Mouse (Mus musculus) megakaryocyte, embryonic 14.5 days (primary cell): Measurements from ENCODE around the gene Olfr635. TPM values are rescaled to one million over a fixed set of nuclear protein-coding genes. Genes with fewer than 3 reads are reported as not detected.

ENCODE experiments used
- H3K27me3 ChIP-seq: replicated peaks from 2 replicates; pipeline ENCODE3; 2012; ENCODE audit warnings: inconsistent platforms
- H3K36me3 ChIP-seq: replicated peaks from 2 replicates; pipeline ENCODE3; 2012; ENCODE audit warnings: low read length, inconsistent platforms, mixed read lengths
- H3K4me1 ChIP-seq: 2 replicates; pipeline ENCODE4 v1.6.1; 2012; ENCODE audit warnings: inconsistent platforms
- H3K4me3 ChIP-seq: replicated peaks from 2 replicates; pipeline ENCODE3; 2012; ENCODE audit warnings: moderate library complexity, mild to moderate bottlenecking, inconsistent platforms
- H3K9me3 ChIP-seq: 2 replicates; pipeline ENCODE4 v1.6.1; 2012; ENCODE audit warnings: inconsistent platforms
- FLI1 ChIP-seq: IDR thresholded peaks from 2 replicates; pipeline ENCODE4 v1.6.1; 2012; ENCODE audit warnings: low read length, inconsistent platforms, mixed read lengths
- GATA1 ChIP-seq: IDR thresholded peaks from 3 replicates; pipeline ENCODE4 v1.6.1; 2012; ENCODE audit warnings: mixed read lengths, low read length, inconsistent platforms, borderline replicate concordance
- polyA plus RNA-seq: library from polyadenylated mRNA; stranded (reverse); fragments of >175 nt; gene quantifications from 2 replicates; pipeline ENCODE4 v1.2.3, GENCODE M21; 2012; ENCODE audit warnings: low replicate concordance; ENCODE audit not compliant: insufficient read depth

Gene Olfr635
- polyA plus RNA-seq, 1 experiment = not detected

- Histone ChIP-seq H3K27me3 (no peaks in the 10 kb centered on the region), H3K9me3 (no peaks in the 10 kb centered on the region), H3K4me3 (no peak overlapping the region), H3K36me3 (no peaks in the 10 kb centered on the region), H3K4me1 (no peaks in the 10 kb centered on the region)
- no peak for TF ChIP-seq FLI1
- no peak for TF ChIP-seq GATA1
These were observed 50.7 kb downstream of the Olfr635 start for GRCm38 (mm10) chr7:104021651-104022050.

GRCm38 (mm10) chr7:104025473-104025872, 54.5 kb downstream of the Olfr635 start, which contains the start of gene Olfr640:
Olfr640 (minus strand) TSS chr7:104025573.
- Histone ChIP-seq H3K36me3 (no peaks in the 10 kb centered on the region), H3K4me3 (no peak within 1 kb of the TSS), H3K9me3 (no peaks in the 10 kb centered on the region), H3K4me1 (no peaks in the 10 kb centered on the region), H3K27me3 (no peaks in the 10 kb centered on the region)
- TF ChIP-seq FLI1 (no peak), GATA1 (no peak)

GRCm38 (mm10) chr7:104026978-104027377, 56.0 kb downstream of the Olfr635 start:
- TF ChIP-seq GATA1 (no peak), FLI1 (no peak)
- no peak overlapping the region for H3K4me3 ChIP-seq
- no peaks in the 10 kb centered on the region for H3K36me3 ChIP-seq
- no peaks in the 10 kb centered on the region for H3K4me1 ChIP-seq
- no peaks in the 10 kb centered on the region for H3K27me3 ChIP-seq
- no peaks in the 10 kb centered on the region for H3K9me3 ChIP-seq

- no peaks in the 10 kb centered on the region for H3K4me1 ChIP-seq
- no peaks in the 10 kb centered on the region for H3K36me3 ChIP-seq
- H3K27me3 ChIP-seq = no peaks in the 10 kb centered on the region
- TF ChIP-seq FLI1 = no peak
- no peak for TF ChIP-seq GATA1
- H3K9me3 ChIP-seq = no peaks in the 10 kb centered on the region
- no peak within 1 kb of the TSS for H3K4me3 ChIP-seq
These were observed 64.2 kb downstream of the Olfr635 start, which contains the start of gene Olfr641 for GRCm38 (mm10) chr7:104035145-104035544. Olfr641 (plus strand) TSS chr7:104035445.

Other genes with a start within 250 kb of the Olfr635 start
- not detected in 2 replicates for gene Olfr628, start 240.8 kb upstream of the Olfr635 start, polyA plus RNA-seq
- not detected in 2 replicates for gene Olfr629, start 226.2 kb upstream of the Olfr635 start, polyA plus RNA-seq
- not detected in 2 replicates for gene Olfr630, start 213.8 kb upstream of the Olfr635 start, polyA plus RNA-seq
- gene Olfr69, start 199.6 kb upstream of the Olfr635 start, polyA plus RNA-seq = not detected in 2 replicates
- not detected in 2 replicates for gene Olfr68, start 191.5 kb upstream of the Olfr635 start, polyA plus RNA-seq
- not detected in 2 replicates for gene Olfr67, start 179.3 kb upstream of the Olfr635 start, polyA plus RNA-seq
- gene Hbb-bt, start 157.2 kb upstream of the Olfr635 start, polyA plus RNA-seq = 492 and 1,761 TPM in 2 replicates
- 423 and 663 TPM in 2 replicates for gene Hbb-bs, start 143.1 kb upstream of the Olfr635 start, polyA plus RNA-seq
- not detected in 2 replicates for gene Hbb-bh2, start 130.6 kb upstream of the Olfr635 start, polyA plus RNA-seq
- not detected in 2 replicates for gene Hbb-bh1, start 128.0 kb upstream of the Olfr635 start, polyA plus RNA-seq
- 3.6 TPM in 1 of 2 replicates, not detected in the other for gene Hbb-y, start 117.9 kb upstream of the Olfr635 start, polyA plus RNA-seq
- not detected in 2 replicates for gene Olfr66, start 84.9 kb upstream of the Olfr635 start, polyA plus RNA-seq
- gene Olfr64, start 76.7 kb upstream of the Olfr635 start, polyA plus RNA-seq = not detected in 2 replicates
- gene Olfr65, start 67.7 kb upstream of the Olfr635 start, polyA plus RNA-seq = not detected in 2 replicates
- gene Olfr631, start 42.3 kb upstream of the Olfr635 start, polyA plus RNA-seq = not detected in 2 replicates
- gene Olfr632, start 36.8 kb upstream of the Olfr635 start, polyA plus RNA-seq = not detected in 2 replicates
- not detected in 2 replicates for gene Olfr633, start 26.7 kb upstream of the Olfr635 start, polyA plus RNA-seq
- gene Olfr638, start 27.6 kb downstream of the Olfr635 start, polyA plus RNA-seq = not detected in 2 replicates
- not detected in 2 replicates for gene Olfr639, start 46.2 kb downstream of the Olfr635 start, polyA plus RNA-seq
- gene Olfr640, start 54.4 kb downstream of the Olfr635 start, polyA plus RNA-seq = not detected in 2 replicates
- not detected in 2 replicates for gene Olfr641, start 64.3 kb downstream of the Olfr635 start, polyA plus RNA-seq
- not detected in 2 replicates for gene Olfr642, start 81.5 kb downstream of the Olfr635 start, polyA plus RNA-seq
- 0.04 TPM in 1 of 2 replicates, not detected in the other for gene 4930516K23Rik, start 90.3 kb downstream of the Olfr635 start, polyA plus RNA-seq
- not detected in 2 replicates for gene Olfr644, start 100.7 kb downstream of the Olfr635 start, polyA plus RNA-seq
- gene Olfr645, start 114.3 kb downstream of the Olfr635 start, polyA plus RNA-seq = not detected in 2 replicates
- gene Olfr646, start 133.7 kb downstream of the Olfr635 start, polyA plus RNA-seq = 0.13 TPM in 1 of 2 replicates, not detected in the other
- not detected in 2 replicates for gene Ubqln5, start 158.7 kb downstream of the Olfr635 start, polyA plus RNA-seq
- gene Olfr643, start 166.3 kb downstream of the Olfr635 start, polyA plus RNA-seq = not detected in 2 replicates
- not detected in 2 replicates for gene Ubqln3, start 172.1 kb downstream of the Olfr635 start, polyA plus RNA-seq
- gene Ubqlnl, start 179.4 kb downstream of the Olfr635 start, polyA plus RNA-seq = 0.06 TPM in 1 of 2 replicates, not detected in the other
- gene Olfm5, start 193.7 kb downstream of the Olfr635 start, polyA plus RNA-seq = not detected in 2 replicates
- not detected in 2 replicates for gene Olfr648, start 212.2 kb downstream of the Olfr635 start, polyA plus RNA-seq
- not detected in 2 replicates for gene Olfr649, start 224.8 kb downstream of the Olfr635 start, polyA plus RNA-seq
- 0.39 and 1.5 TPM in 2 replicates for gene Trim6, start 247.6 kb downstream of the Olfr635 start, polyA plus RNA-seq